Mouse (Mus musculus): ENCODE data around the gene Mettl5. TPM values are rescaled to one million over a fixed set of nuclear protein-coding genes. Genes with fewer than 3 reads are reported as not detected.

Gene Mettl5
- polyA plus RNA-seq, 1 experiment from 2014 or later: 36.8 TPM

- Histone ChIP-seq H3K4me2 (ENCODE audit: low read depth, low read length) (peak overlapping the region; percentile 70), H3K27ac (ENCODE audit: low read length) (peak overlapping the region; percentile 92), H3K9ac (ENCODE audit: low read length) (peak overlapping the region; percentile 100), H3K9me3 (replicated peaks; ENCODE audit: control insufficient read depth, low read length) (no peaks in the 10 kb centered on the region), H3K36me3 (ENCODE audit: control insufficient read depth, insufficient read depth, low read length) (peaks cover 8% of the 10 kb centered on the region; the same call in 1 of the 2 replicates), H3K4me3 (replicated peaks; ENCODE audit: low read length) (peak overlapping the region; percentile 84), H3K27me3 (ENCODE audit: control insufficient read depth, insufficient read depth, low read length) (no peaks in the 10 kb centered on the region), H3K4me1 (ENCODE audit: control insufficient read depth, insufficient read depth, low read length) (peaks cover 5% of the 10 kb centered on the region; the same call in 1 of the 2 replicates)
- no peak for ATAC-seq (ENCODE audit: insufficient read depth, low FRiP score)
- 1% methylated on average over 13 of the region's 13 CpGs for WGBS
Observed at GRCm38 (mm10) chr2:69862117-69862657, 23.2 kb downstream of the Mettl5 start.

- Histone ChIP-seq H3K4me1 (ENCODE audit: control insufficient read depth, insufficient read depth, low read length) (peaks cover 5% of the 10 kb centered on the region; the same call in 1 of the 2 replicates), H3K27me3 (ENCODE audit: control insufficient read depth, insufficient read depth, low read length) (no peaks in the 10 kb centered on the region), H3K9me3 (replicated peaks; ENCODE audit: control insufficient read depth, low read length) (no peaks in the 10 kb centered on the region), H3K4me2 (ENCODE audit: low read depth, low read length) (peak within 1 kb of the TSS; percentile 70), H3K9ac (ENCODE audit: low read length) (peak within 1 kb of the TSS; percentile 100), H3K27ac (ENCODE audit: low read length) (peak within 1 kb of the TSS; percentile 92), H3K4me3 (replicated peaks; ENCODE audit: low read length) (peak within 1 kb of the TSS; percentile 84), H3K36me3 (ENCODE audit: control insufficient read depth, insufficient read depth, low read length) (0 out of 2 replicates have a peak, but pooled peaks cover 4% of the 10 kb centered on the region)
- WGBS: under 1% methylated on average over 64 of the region's 66 CpGs
- peak; percentile 97 for ATAC-seq (ENCODE audit: insufficient read depth, low FRiP score)
Observed at GRCm38 (mm10) chr2:69861485-69862091, 23.8 kb downstream of the Mettl5 start, which contains the start of gene Ssb. Gene Ssb, plus strand, starts transcription at chr2:69861562.

- Histone ChIP-seq H3K27me3 (ENCODE audit: control insufficient read depth, insufficient read depth, low read length) (no peaks in the 10 kb centered on the region), H3K9ac (ENCODE audit: low read length) (peak overlapping the region; percentile 100), H3K4me2 (ENCODE audit: low read depth, low read length) (peak overlapping the region; percentile 53), H3K4me3 (replicated peaks; ENCODE audit: low read length) (peak overlapping the region; percentile 84), H3K36me3 (ENCODE audit: control insufficient read depth, insufficient read depth, low read length) (no peaks in the 10 kb centered on the region), H3K27ac (ENCODE audit: low read length) (peak overlapping the region; percentile 48), H3K4me1 (ENCODE audit: control insufficient read depth, insufficient read depth, low read length) (peaks cover 5% of the 10 kb centered on the region; the same call in 1 of the 2 replicates), H3K9me3 (replicated peaks; ENCODE audit: control insufficient read depth, low read length) (no peaks in the 10 kb centered on the region)
- no peak for ATAC-seq (ENCODE audit: insufficient read depth, low FRiP score)
- WGBS: 11% methylated on average over 13 of the region's 13 CpGs
Observed at GRCm38 (mm10) chr2:69860972-69861452, 24.4 kb downstream of the Mettl5 start.

GRCm38 (mm10) chr2:69857882-69858281 lies 27.5 kb downstream of the Mettl5 start:
- 83% methylated on average over 1 of the region's 1 CpGs for WGBS

GRCm38 (mm10) chr2:69856392-69856791 lies 29.0 kb downstream of the Mettl5 start:
- peak; percentile 57; the same call in 1 of the 2 replicates for ATAC-seq (ENCODE audit: insufficient read depth, low FRiP score)

More at GRCm38 (mm10) chr2:69857882-69858281, 27.5 kb downstream of the Mettl5 start:
- no peak for ATAC-seq (ENCODE audit: insufficient read depth, low FRiP score)
- Histone ChIP-seq H3K27me3 (ENCODE audit: control insufficient read depth, insufficient read depth, low read length) (no peaks in the 10 kb centered on the region), H3K4me3 (replicated peaks; ENCODE audit: low read length) (no peak overlapping the region), H3K4me1 (ENCODE audit: control insufficient read depth, insufficient read depth, low read length) (peaks cover 5% of the 10 kb centered on the region; the same call in 1 of the 2 replicates), H3K27ac (ENCODE audit: low read length) (no peak overlapping the region), H3K4me2 (ENCODE audit: low read depth, low read length) (no peak overlapping the region), H3K9me3 (replicated peaks; ENCODE audit: control insufficient read depth, low read length) (no peaks in the 10 kb centered on the region), H3K36me3 (ENCODE audit: control insufficient read depth, insufficient read depth, low read length) (no peaks in the 10 kb centered on the region), H3K9ac (ENCODE audit: low read length) (no peak overlapping the region)

GRCm38 (mm10) chr2:69851427-69852058 lies 33.9 kb downstream of the Mettl5 start:
- H3K4me3 ChIP-seq (replicated peaks; ENCODE audit: low read length): no peak overlapping the region
- no peak; the same call in 1 of the 2 replicates for ATAC-seq (ENCODE audit: insufficient read depth, low FRiP score)
- H3K9me3 ChIP-seq (replicated peaks; ENCODE audit: control insufficient read depth, low read length): no peaks in the 10 kb centered on the region
- no peak overlapping the region for H3K27ac ChIP-seq (ENCODE audit: low read length)
- H3K9ac ChIP-seq (ENCODE audit: low read length): no peak overlapping the region
- no peaks in the 10 kb centered on the region for H3K36me3 ChIP-seq (ENCODE audit: control insufficient read depth, insufficient read depth, low read length)
- no peaks in the 10 kb centered on the region for H3K27me3 ChIP-seq (ENCODE audit: control insufficient read depth, insufficient read depth, low read length)
- 60% methylated on average over 2 of the region's 2 CpGs for WGBS
- 0 out of 2 replicates have a peak, but pooled peaks cover 2% of the 10 kb centered on the region for H3K4me1 ChIP-seq (ENCODE audit: control insufficient read depth, insufficient read depth, low read length)
- no peak overlapping the region for H3K4me2 ChIP-seq (ENCODE audit: low read depth, low read length)

More at GRCm38 (mm10) chr2:69856392-69856791, 29.0 kb downstream of the Mettl5 start:
- Histone ChIP-seq H3K27ac (ENCODE audit: low read length) (peak overlapping the region; percentile 59), H3K9me3 (replicated peaks; ENCODE audit: control insufficient read depth, low read length) (no peaks in the 10 kb centered on the region), H3K27me3 (ENCODE audit: control insufficient read depth, insufficient read depth, low read length) (no peaks in the 10 kb centered on the region), H3K36me3 (ENCODE audit: control insufficient read depth, insufficient read depth, low read length) (no peaks in the 10 kb centered on the region), H3K4me2 (ENCODE audit: low read depth, low read length) (no peak overlapping the region), H3K4me3 (replicated peaks; ENCODE audit: low read length) (no peak overlapping the region), H3K4me1 (ENCODE audit: control insufficient read depth, insufficient read depth, low read length) (no peaks in the 10 kb centered on the region), H3K9ac (ENCODE audit: low read length) (no peak overlapping the region)
- 31% methylated on average over 8 of the region's 8 CpGs for WGBS

GRCm38 (mm10) chr2:69849215-69849614 lies 36.2 kb downstream of the Mettl5 start:
- H3K4me3 ChIP-seq (replicated peaks; ENCODE audit: low read length): no peak overlapping the region
- H3K4me2 ChIP-seq (ENCODE audit: low read depth, low read length): no peak overlapping the region
- no peaks in the 10 kb centered on the region for H3K27me3 ChIP-seq (ENCODE audit: control insufficient read depth, insufficient read depth, low read length)
- H3K27ac ChIP-seq (ENCODE audit: low read length): no peak overlapping the region
- H3K36me3 ChIP-seq (ENCODE audit: control insufficient read depth, insufficient read depth, low read length): no peaks in the 10 kb centered on the region
- no peaks in the 10 kb centered on the region for H3K9me3 ChIP-seq (replicated peaks; ENCODE audit: control insufficient read depth, low read length)
- 0 out of 2 replicates have a peak, but pooled peaks cover 2% of the 10 kb centered on the region for H3K4me1 ChIP-seq (ENCODE audit: control insufficient read depth, insufficient read depth, low read length)
- no peak for ATAC-seq (ENCODE audit: insufficient read depth, low FRiP score)
- WGBS: 62% methylated on average over 6 of the region's 6 CpGs
- no peak overlapping the region for H3K9ac ChIP-seq (ENCODE audit: low read length)

- Histone ChIP-seq H3K4me2 (ENCODE audit: low read depth, low read length) (no peak overlapping the region), H3K9ac (ENCODE audit: low read length) (no peak overlapping the region), H3K9me3 (replicated peaks; ENCODE audit: control insufficient read depth, low read length) (no peaks in the 10 kb centered on the region), H3K27me3 (ENCODE audit: control insufficient read depth, insufficient read depth, low read length) (no peaks in the 10 kb centered on the region), H3K27ac (ENCODE audit: low read length) (no peak overlapping the region), H3K36me3 (ENCODE audit: control insufficient read depth, insufficient read depth, low read length) (0 out of 2 replicates have a peak, but pooled peaks cover 4% of the 10 kb centered on the region), H3K4me3 (replicated peaks; ENCODE audit: low read length) (no peak overlapping the region), H3K4me1 (ENCODE audit: control insufficient read depth, insufficient read depth, low read length) (no peaks in the 10 kb centered on the region)
- ATAC-seq (ENCODE audit: insufficient read depth, low FRiP score): no peak
- WGBS: 36% methylated on average over 6 of the region's 6 CpGs
Observed at GRCm38 (mm10) chr2:69840261-69840660, 45.2 kb downstream of the Mettl5 start.

- no peaks in the 10 kb centered on the region for H3K27me3 ChIP-seq (ENCODE audit: control insufficient read depth, insufficient read depth, low read length)
- H3K4me1 ChIP-seq (ENCODE audit: control insufficient read depth, insufficient read depth, low read length): no peaks in the 10 kb centered on the region
- H3K4me2 ChIP-seq (ENCODE audit: low read depth, low read length): no peak overlapping the region
- no peaks in the 10 kb centered on the region for H3K9me3 ChIP-seq (replicated peaks; ENCODE audit: control insufficient read depth, low read length)
- H3K4me3 ChIP-seq (replicated peaks; ENCODE audit: low read length): no peak overlapping the region
- H3K27ac ChIP-seq (ENCODE audit: low read length): no peak overlapping the region
- H3K9ac ChIP-seq (ENCODE audit: low read length): no peak overlapping the region
- H3K36me3 ChIP-seq (ENCODE audit: control insufficient read depth, insufficient read depth, low read length): peaks cover 7% of the 10 kb centered on the region; the same call in 1 of the 2 replicates
- no peak for ATAC-seq (ENCODE audit: insufficient read depth, low FRiP score)
Observed at GRCm38 (mm10) chr2:69838707-69839106, 46.7 kb downstream of the Mettl5 start.
